Comparison of ENCODE assay signal across 13 mouse cellular contexts in the genomic region with DNA sequence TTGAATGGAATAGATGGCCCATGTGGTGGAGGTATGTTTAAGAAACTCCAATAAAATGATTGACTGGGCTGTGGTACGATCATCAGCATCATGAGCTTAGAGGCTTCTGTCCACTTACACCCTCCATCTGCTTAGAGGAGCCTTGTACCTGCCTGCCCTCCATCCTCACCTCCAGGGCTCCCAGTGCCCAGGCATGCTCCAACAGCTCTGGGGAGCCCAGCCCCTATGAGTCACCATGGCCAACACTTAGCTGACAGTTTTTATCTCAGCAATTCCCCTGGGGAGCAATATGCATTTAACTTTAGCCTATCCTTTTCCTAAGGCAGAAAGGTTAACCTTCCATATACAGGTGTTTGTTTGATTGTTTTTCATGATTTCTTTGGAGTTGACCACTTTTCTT.
"Had no signal": no experiment of that assay in that cellular context is flagged by ENCODE, and none has a peak within 500 bp of the region (broad histone marks: within the 10 kb centered on the region; RNA-seq: fewer than 3 reads in every experiment).

No protein-coding gene starts in this region.

- DNase-seq: liver, embryonic 13.5 days; liver, postnatal 0 days; lung, adult 2 months; lung, postnatal 14 days; lung, postnatal 36 days; retina, postnatal 1 day; right cerebral cortex, adult 18-20 months; right cerebral cortex, postnatal 25 days; right cerebral cortex, postnatal 4 days; spleen, adult 18-20 months; thymus, adult 18-20 months; thymus, postnatal 25 days; thymus, postnatal 4 days had no signal
